Mouse (Mus musculus) embryonic facial prominence, embryonic 11.5 days (tissue): ENCODE measurements around the gene Odf2. TPM values are rescaled to one million over a fixed set of nuclear protein-coding genes. Genes with fewer than 3 reads are reported as not detected.

ENCODE experiments used
- ATAC-seq: fragments of 200-750 bp; cut with Nextera tagmentation; replicated peaks from 2 replicates; pipeline ENCODE4 v1.8.0; 2017; ENCODE audit warnings: low read depth; ENCODE audit not compliant: insufficient number of reproducible peaks, low FRiP score, low TSS enrichment
- DNase-seq: peaks from one replicate; pipeline ENCODE4 v3.0.0-alpha.2; 2015; ENCODE audit warnings: low spot score
- H3K27ac ChIP-seq: fragments of 300-500 bp; sonication (generic); replicated peaks from 2 replicates; pipeline ENCODE4 v1.5.1; 2014; ENCODE audit warnings: mild to moderate bottlenecking, low read depth, low read length, control low read depth
- H3K27me3 ChIP-seq: fragments of 300-500 bp; sonication (generic); 2 replicates; pipeline ENCODE4 v1.6.1; 2014; ENCODE audit warnings: mild to moderate bottlenecking, low read length, moderate library complexity, mixed read lengths; ENCODE audit not compliant: control insufficient read depth, insufficient read depth
- H3K36me3 ChIP-seq: fragments of 300-500 bp; sonication (generic); replicated peaks from 2 replicates; pipeline ENCODE4 v1.6.1; 2014; ENCODE audit warnings: low read depth, mild to moderate bottlenecking, low read length, moderate library complexity, mixed read lengths; ENCODE audit not compliant: control insufficient read depth, insufficient read depth
- H3K4me1 ChIP-seq: fragments of 300-500 bp; sonication (generic); 2 replicates; pipeline ENCODE4 v1.6.1; 2014; ENCODE audit warnings: low read length, mixed read lengths; ENCODE audit not compliant: control insufficient read depth, insufficient read depth
- H3K4me2 ChIP-seq: fragments of 300-500 bp; sonication (generic); 2 replicates; pipeline ENCODE4 v1.6.1; 2014; ENCODE audit warnings: low read depth, mild to moderate bottlenecking, control low read depth, low read length, moderate library complexity
- H3K4me3 ChIP-seq: fragments of 300-500 bp; sonication (generic); 2 replicates; pipeline ENCODE4 v1.5.1; 2014; ENCODE audit warnings: low read depth, low read length, control low read depth
- H3K9ac ChIP-seq: fragments of 300-500 bp; sonication (generic); replicated peaks from 2 replicates; pipeline ENCODE4 v1.6.1; 2014; ENCODE audit warnings: mild to moderate bottlenecking, control low read depth, low read length
- H3K9me3 ChIP-seq: fragments of 300-500 bp; sonication (generic); replicated peaks from 2 replicates; pipeline ENCODE4 v1.6.1; 2016; ENCODE audit warnings: mild to moderate bottlenecking, low read length, inconsistent platforms, mixed read lengths; ENCODE audit not compliant: control insufficient read depth
- WGBS: fragments of 180-500 bp; shearing (Covaris S2); extraction: QIAGEN DNeasy Blood & Tissue Kit; methylation state at CpG from one replicate; pipeline ENCODE4 v1.1.7; 2014; 5-methylcytosine and 5-hydroxymethylcytosine counted together
- polyA plus RNA-seq: library from polyadenylated mRNA; unstranded; fragments of >200 nt; fragmentation: Nextera tagmentation; extraction: Ambion mirVana; gene quantifications from 2 replicates; pipeline ENCODE4 v1.2.1, GENCODE M21; 2014

The Odf2 gene
- polyA plus RNA-seq, 1 experiment from 2014 or later, result 69.8 TPM

DNA sequence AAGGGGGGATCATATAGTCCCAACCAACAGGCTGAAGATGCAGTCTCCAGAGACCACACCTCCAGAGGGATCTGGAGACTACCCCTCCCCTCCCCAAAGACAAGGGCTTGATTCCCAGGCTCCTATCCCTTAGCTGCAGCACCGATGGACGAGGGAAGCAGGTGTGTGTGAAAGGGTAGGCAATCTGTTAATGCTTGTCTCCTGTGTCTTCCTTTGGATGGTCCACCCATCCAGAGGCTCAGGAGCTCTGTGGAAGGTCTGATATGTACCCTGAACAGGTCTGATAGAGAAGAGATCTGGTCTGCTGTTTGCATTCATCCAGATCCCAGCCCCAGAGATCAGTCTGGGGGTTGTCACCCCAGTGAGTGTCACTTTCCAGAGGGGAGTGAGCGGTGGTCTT is 42.1 kb upstream of the Odf2 start:
- Histone ChIP-seq H3K4me2 (no peak overlapping the region), H3K9ac (no peak overlapping the region), H3K4me1 (no peaks in the 10 kb centered on the region; the same call in 1 of the 2 replicates), H3K27ac (no peak overlapping the region), H3K9me3 (no peaks in the 10 kb centered on the region), H3K4me3 (no peak overlapping the region), H3K36me3 (peaks cover 4% of the 10 kb centered on the region), H3K27me3 (peaks cover 45% of the 10 kb centered on the region)
- DNase-seq (no peak), ATAC-seq (no peak)
- 42% methylated on average over 3 of the region's 3 CpGs for WGBS

DNA sequence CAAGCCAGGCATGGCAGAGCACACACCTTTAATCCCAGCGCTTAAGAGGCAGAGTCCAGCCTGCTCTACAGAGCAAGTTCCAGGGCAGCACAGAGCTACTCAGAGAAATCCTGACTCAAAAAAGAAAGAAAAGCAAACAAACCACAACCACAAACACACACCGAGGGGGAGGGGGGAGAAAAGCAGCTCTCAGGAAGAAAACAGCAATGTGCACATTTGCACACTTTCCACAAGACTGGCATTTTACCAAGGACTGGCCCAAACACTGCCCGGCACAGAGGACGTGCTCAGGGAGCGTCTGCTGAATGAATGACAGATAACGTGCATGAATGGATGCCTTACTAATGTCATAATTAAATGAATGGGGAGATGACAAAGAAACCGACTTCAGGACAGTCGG is 40.0 kb upstream of the Odf2 start:
- Histone ChIP-seq H3K9ac (no peak overlapping the region), H3K36me3 (no peaks in the 10 kb centered on the region), H3K4me1 (no peaks in the 10 kb centered on the region; the same call in 1 of the 2 replicates), H3K4me3 (no peak overlapping the region), H3K9me3 (no peaks in the 10 kb centered on the region), H3K4me2 (no peak overlapping the region), H3K27ac (no peak overlapping the region), H3K27me3 (peaks cover 35% of the 10 kb centered on the region)
- DNase-seq, result no peak
- ATAC-seq, result no peak
- WGBS, result 74% methylated on average over 8 of the region's 8 CpGs

DNA sequence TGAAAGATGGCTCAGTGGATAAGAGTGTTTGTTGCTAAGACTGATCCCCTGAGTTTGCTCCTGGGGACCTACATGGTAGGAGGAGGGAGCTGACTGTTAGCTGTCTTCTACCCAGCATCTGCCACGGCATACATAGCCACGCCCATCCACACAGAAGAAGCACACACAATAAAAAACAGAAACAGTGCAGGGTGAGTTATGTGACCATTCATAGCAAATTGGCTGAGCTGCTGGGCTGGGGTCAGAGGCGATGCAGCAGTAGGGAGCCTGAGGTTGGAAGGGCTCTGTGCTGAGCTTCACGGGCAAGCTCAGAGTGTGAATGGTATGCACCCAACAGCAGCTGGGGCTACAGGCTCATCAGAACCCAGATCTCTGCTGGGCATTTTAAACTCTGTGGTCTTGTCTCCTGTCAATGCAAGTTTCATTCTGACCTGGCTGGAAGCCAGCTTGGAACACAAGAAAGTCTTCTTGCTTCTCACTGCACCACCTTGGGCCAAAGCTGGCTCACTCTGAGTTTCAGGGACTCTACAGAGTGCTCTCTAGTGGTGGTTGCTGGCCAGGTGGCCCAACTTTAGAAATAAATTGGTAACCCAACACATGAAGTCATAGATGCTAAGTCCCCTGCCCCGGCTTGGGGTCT is 39.1 kb upstream of the Odf2 start:
- no peak overlapping the region for H3K9ac ChIP-seq

DNA sequence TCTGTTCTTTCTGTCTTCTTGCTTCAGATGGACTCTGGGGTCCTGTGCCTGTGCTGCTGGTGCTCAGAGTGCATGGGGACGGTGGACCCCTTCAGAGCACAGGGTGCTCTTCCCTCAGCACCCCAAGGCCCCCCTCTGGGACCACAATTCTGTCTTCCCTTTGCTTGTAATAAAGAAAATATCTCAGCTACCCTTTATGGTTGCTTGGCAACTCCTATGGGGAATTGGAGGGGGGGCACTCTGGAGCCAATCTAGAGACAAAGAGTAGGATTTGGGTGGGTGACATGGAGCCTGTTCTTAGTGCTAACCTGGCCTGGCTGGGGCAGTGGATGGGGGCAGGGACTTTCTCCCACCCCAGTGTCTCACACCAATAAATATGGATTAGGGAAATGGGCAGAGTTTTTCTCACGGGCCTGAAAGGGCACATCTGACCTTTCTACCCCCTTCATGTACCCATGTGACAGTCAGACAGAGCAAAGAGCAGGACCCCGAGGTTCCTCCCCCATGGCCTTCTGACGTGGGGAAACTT is 36.0 kb upstream of the Odf2 start:
- 50% methylated on average over 4 of the region's 4 CpGs for WGBS
- H3K27ac ChIP-seq, result no peak overlapping the region

More for the DNA sequence above, 39.1 kb upstream of the Odf2 start:
- Histone ChIP-seq H3K9me3 (no peaks in the 10 kb centered on the region), H3K27me3 (peaks cover 26% of the 10 kb centered on the region), H3K4me2 (no peak overlapping the region), H3K4me1 (no peaks in the 10 kb centered on the region; the same call in 1 of the 2 replicates), H3K36me3 (no peaks in the 10 kb centered on the region), H3K27ac (no peak overlapping the region), H3K4me3 (no peak overlapping the region)
- 58% methylated on average over 5 of the region's 5 CpGs for WGBS
- ATAC-seq (no peak), DNase-seq (no peak)

DNA sequence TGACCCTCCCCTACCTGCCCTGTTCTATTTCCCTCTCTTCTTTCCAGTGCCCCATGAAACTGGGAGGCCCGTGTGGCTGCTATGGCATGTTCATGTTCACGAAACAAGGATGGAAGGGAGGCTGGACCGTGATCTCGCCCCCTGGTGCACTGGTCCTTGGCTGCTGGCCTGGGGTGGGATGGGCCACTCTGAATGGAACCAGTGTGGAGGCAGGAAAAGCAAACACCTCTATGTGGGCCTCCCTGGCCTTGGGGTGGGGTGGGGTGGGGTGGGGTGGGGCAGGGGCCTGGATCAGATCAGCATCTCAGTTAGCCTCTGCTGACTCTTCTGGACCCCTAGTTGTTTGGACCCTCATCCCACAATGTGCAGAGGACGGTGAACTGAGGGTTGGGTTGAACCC is 35.3 kb upstream of the Odf2 start:
- Histone ChIP-seq H3K4me3 (no peak overlapping the region), H3K27me3 (no peaks in the 10 kb centered on the region), H3K9ac (no peak overlapping the region), H3K4me2 (no peak overlapping the region), H3K4me1 (no peaks in the 10 kb centered on the region), H3K9me3 (no peaks in the 10 kb centered on the region), H3K36me3 (no peaks in the 10 kb centered on the region), H3K27ac (no peak overlapping the region)
- ATAC-seq, result no peak
- no peak for DNase-seq
- WGBS, result 72% methylated on average over 5 of the region's 5 CpGs

More for the DNA sequence above, 36.0 kb upstream of the Odf2 start:
- DNase-seq (no peak), ATAC-seq (no peak)
- H3K36me3 ChIP-seq, result no peaks in the 10 kb centered on the region
- H3K9me3 ChIP-seq, result no peaks in the 10 kb centered on the region
- H3K9ac ChIP-seq, result no peak overlapping the region
- H3K4me3 ChIP-seq, result no peak overlapping the region
- no peaks in the 10 kb centered on the region for H3K4me1 ChIP-seq
- no peak overlapping the region for H3K4me2 ChIP-seq
- H3K27me3 ChIP-seq, result peaks cover 3% of the 10 kb centered on the region; the same call in 1 of the 2 replicates

DNA sequence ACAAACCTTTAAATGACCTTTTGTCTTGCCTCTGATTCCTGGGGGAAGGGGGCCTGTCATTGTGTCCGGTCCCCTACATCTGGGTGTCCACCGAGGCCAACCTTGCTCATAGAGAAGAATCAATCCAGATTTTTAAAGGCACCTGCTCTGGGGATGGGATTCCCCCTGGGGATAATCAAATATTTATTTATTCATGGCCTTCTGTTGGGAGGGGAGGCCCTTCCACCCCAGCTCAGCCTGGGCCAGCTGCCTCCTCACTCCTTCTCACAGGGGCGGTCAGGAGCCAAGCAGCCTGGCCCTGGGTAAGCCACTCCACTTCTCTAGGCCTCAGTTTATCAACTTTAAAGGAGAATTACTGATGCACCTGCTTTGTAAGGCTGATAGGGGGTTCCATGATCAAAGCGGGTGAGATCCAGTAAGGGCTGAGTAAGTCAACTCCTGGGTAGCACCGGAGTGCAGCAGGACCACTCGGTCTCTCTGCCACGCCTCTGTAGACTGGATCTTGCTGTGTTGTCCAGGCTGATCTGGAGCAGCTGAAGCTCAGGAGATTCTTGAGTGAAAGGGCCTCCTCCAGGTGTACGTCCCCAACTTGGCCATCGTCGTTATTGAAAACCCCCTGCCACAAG is 33.3 kb upstream of the Odf2 start:
- Histone ChIP-seq H3K9me3 (no peaks in the 10 kb centered on the region), H3K27ac (no peak overlapping the region), H3K36me3 (no peaks in the 10 kb centered on the region), H3K9ac (no peak overlapping the region), H3K4me1 (no peaks in the 10 kb centered on the region), H3K4me3 (no peak overlapping the region), H3K27me3 (no peaks in the 10 kb centered on the region), H3K4me2 (no peak overlapping the region)
- ATAC-seq (no peak), DNase-seq (no peak)
- WGBS, result 73% methylated on average over 10 of the region's 10 CpGs

DNA sequence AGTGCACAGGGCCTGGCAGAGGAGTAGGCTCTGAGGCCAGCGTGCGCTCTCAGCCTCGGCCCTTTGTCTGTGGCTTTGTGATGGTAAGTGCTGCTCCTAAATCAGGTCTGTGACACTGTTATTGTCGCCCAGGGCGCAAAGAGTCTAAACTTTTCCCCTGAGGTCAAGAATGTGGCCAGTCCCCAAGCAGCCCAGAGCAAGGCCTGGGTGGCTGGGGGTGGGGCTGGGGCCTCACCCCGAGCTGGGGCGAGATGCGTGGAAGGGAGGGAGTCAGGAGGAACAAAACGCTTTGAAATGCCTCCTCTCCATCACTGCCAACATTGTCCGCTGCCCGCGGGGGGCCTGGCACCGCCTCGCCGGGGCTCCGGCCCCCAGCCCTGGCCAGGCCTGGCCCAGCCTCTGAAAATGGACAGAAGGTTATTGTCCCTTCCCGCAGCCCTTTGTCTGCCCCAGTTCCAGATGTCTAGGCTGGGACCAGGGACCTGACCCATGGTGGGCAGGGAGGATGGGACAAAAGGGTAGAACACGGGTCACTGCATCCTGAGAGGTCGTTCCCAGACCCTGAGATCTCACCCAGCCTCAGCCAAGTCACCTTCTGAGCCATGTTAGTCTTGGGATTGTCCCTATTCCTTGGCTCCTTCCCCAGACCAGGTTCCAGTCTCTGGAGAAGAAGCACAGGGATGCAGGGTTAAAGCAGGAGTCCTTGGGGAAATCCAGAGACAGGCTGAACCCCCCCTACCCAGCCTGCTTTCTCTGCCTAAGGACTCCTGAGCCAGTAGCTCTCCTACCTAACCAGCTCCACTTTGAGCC is 32.4 kb upstream of the Odf2 start:
- no peak for DNase-seq
- H3K27ac ChIP-seq, result no peak overlapping the region
- no peaks in the 10 kb centered on the region for H3K4me1 ChIP-seq
- H3K4me3 ChIP-seq, result no peak overlapping the region
- WGBS, result 19% methylated on average over 19 of the region's 19 CpGs
- no peaks in the 10 kb centered on the region for H3K27me3 ChIP-seq
- H3K36me3 ChIP-seq, result no peaks in the 10 kb centered on the region
- no peak overlapping the region for H3K4me2 ChIP-seq
- ATAC-seq, result 0 out of 2 replicates have a peak, but pooled peaks have one; percentile 12
- H3K9ac ChIP-seq, result no peak overlapping the region
- H3K9me3 ChIP-seq, result no peaks in the 10 kb centered on the region
